Mouse (Mus musculus): ENCODE measurements at regions not wholly inside any gene's neighbourhood (a gene's known extent, or its start where the extent isn't known, plus 50 kb on each side); places are given as distances from the start of the nearest gene placed in this dataset.

DNA sequence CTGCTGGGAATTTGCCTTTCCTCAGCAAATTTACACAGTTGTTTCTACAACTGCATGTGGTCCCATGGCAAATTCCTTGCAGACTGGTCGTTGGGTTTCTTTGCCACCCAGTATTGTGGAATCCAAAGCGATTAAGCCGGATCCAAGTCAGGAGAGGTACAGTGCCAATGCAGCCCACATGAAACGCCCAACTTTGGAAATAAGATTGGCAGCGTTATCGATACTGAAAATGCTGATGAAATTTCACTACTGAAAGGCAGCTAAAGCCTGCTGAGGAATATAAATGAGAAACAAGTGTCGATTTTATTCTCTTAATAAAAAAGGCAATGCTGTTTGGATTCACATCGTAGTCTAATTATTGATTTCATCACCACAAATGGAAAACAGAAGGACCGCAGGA is 281.1 kb upstream of the Mmadhc start:
- Histone ChIP-seq H3K4me1 (no peaks in the 10 kb centered on the region), H3K4me3 (no peak overlapping the region), H3K36me3 (no peaks in the 10 kb centered on the region), H3K9me3 (replicated peaks) (no peaks in the 10 kb centered on the region), H3K27me3 (ENCODE audit: low read depth, poor library complexity, severe bottlenecking) (no peaks in the 10 kb centered on the region), H3K27ac (replicated peaks) (no peak overlapping the region)
- 91% methylated on average over 9 of the region's 9 CpGs for WGBS
- no peak for DNase-seq (ENCODE audit: low spot score)

DNA sequence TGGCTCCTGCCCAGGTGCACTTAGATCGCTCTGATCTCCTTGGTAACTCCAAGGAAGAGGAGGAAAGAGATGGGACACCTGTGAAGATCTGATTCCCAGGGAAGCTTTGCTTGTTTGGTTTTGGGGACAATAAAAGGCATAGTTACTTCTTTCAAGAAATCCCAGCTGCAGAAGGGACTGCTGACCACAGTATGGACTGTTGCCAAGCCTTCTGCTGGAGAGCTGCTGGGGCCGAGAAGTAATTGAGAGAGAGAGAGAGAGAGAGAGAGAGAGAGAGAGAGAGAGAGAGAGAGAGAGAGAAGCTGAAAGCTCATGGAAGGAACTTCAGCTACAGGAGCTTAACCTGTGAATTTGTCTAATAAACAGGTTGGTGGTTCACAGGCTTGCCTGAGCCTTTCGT is 276.9 kb upstream of the Mmadhc start:
- WGBS, result 88% methylated on average over 3 of the region's 3 CpGs
- Histone ChIP-seq H3K9me3 (replicated peaks) (no peaks in the 10 kb centered on the region), H3K36me3 (no peaks in the 10 kb centered on the region), H3K4me1 (peaks cover 8% of the 10 kb centered on the region), H3K27ac (replicated peaks) (no peak overlapping the region), H3K27me3 (ENCODE audit: low read depth, poor library complexity, severe bottlenecking) (no peaks in the 10 kb centered on the region), H3K4me3 (no peak overlapping the region)
- DNase-seq (ENCODE audit: low spot score), result no peak

DNA sequence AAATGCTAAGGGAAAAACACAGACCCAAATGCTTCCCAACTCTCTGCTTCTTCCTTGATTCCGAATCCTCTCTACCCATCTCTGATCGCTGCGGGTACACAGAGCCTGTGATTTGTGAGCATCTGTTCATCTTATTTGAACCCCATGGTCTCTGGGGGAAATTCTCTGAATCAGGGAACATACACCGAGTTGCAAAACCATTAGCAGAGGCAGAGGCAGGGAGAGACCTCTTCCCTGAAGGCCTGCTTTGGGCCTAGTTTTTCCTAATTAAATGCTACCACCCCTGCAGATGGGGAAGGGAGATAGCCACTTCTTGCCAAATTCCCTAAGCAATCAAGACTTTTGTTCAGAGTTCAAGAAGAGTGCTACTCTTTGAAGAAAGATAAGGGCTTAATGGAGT is 274.4 kb upstream of the Mmadhc start:
- DNase-seq (ENCODE audit: low spot score), result no peak
- Histone ChIP-seq H3K27me3 (ENCODE audit: low read depth, poor library complexity, severe bottlenecking) (no peaks in the 10 kb centered on the region), H3K9me3 (replicated peaks) (no peaks in the 10 kb centered on the region), H3K4me1 (peaks cover 8% of the 10 kb centered on the region), H3K36me3 (no peaks in the 10 kb centered on the region), H3K27ac (replicated peaks) (no peak overlapping the region), H3K4me3 (no peak overlapping the region)
- WGBS, result 86% methylated on average over 4 of the region's 4 CpGs

DNA sequence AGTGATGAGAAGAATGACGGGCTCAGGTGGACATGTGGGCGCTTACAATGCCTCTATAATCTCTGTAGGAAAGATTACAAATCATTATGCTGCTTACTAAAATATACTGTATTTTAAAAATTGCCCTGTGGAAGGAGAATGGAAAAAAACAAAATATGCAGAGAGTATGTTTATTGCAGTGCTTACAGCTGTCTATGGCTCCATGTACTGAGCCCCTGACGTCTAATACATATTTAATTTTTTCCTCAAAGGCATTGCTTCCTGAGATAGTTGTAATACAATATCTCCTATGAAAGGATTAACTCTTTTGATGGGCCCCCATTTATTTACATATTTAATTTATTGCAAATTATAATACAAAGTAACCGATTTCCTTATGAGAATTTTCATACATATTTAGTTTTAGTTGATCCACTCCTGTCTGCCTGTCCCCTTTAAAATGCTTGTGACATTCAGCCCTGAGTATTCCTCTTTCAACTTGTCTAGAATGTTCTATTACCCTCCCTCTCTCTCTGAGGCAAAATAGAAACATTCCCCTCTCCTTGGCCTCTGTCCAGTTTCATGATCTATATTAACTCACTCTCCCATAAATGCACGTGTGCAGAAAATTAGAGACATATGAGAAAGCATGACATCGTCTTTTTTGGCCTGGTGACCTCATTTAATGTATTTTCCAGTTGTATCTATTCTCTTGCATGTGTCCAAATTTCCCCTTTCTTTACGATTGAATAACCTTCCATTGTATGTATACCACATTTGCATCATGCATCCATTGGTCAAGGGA is 273.1 kb upstream of the Mmadhc start:
- H3K9me3 ChIP-seq (replicated peaks), result no peaks in the 10 kb centered on the region
- H3K27me3 ChIP-seq (ENCODE audit: low read depth, poor library complexity, severe bottlenecking), result no peaks in the 10 kb centered on the region
- H3K27ac ChIP-seq (replicated peaks), result no peak overlapping the region
- no peak overlapping the region for H3K4me3 ChIP-seq
- WGBS, result 89% methylated on average over 7 of the region's 7 CpGs
- peaks cover 10% of the 10 kb centered on the region for H3K4me1 ChIP-seq
- H3K36me3 ChIP-seq, result no peaks in the 10 kb centered on the region
- no peak for DNase-seq (ENCODE audit: low spot score)

DNA sequence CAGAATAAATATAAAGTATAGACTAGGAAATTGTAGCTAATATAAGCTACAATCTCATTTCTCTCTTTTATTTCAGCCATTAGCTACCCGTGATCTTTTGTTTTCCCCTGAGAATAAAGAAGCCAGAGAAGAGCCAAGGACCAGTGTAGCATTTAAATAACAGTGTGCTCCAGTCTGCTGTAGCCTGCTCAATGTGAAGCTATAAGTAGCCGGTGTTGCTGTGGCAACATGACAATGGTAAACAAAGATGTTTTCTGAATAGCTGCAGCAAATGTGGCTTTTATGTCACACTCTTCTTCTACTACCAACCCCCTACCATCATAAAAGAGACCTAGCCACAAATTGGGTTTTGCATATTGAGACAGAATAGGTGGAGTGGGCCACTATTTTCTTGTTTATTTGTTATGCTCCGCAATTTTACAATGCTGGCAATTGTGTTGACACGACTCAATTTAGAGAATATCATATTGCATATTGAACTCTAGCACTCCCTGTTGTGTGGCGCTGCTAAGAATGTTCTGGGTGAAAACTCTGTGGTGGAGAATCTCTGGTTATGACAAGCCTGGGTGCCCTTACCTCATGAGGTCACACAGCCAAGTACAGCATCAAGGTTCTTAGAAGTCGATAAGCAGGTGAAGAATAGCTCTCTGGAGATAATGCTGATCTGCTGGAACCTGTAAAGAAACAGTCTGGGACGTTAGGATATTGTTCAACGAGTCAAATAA is 272.3 kb upstream of the Mmadhc start:
- 71% methylated on average over 8 of the region's 8 CpGs for WGBS
- Histone ChIP-seq H3K4me3 (no peak overlapping the region), H3K27me3 (ENCODE audit: low read depth, poor library complexity, severe bottlenecking) (no peaks in the 10 kb centered on the region), H3K4me1 (peaks cover 12% of the 10 kb centered on the region), H3K27ac (replicated peaks) (no peak overlapping the region), H3K36me3 (no peaks in the 10 kb centered on the region), H3K9me3 (replicated peaks) (no peaks in the 10 kb centered on the region)
- DNase-seq (ENCODE audit: low spot score), result no peak

DNA sequence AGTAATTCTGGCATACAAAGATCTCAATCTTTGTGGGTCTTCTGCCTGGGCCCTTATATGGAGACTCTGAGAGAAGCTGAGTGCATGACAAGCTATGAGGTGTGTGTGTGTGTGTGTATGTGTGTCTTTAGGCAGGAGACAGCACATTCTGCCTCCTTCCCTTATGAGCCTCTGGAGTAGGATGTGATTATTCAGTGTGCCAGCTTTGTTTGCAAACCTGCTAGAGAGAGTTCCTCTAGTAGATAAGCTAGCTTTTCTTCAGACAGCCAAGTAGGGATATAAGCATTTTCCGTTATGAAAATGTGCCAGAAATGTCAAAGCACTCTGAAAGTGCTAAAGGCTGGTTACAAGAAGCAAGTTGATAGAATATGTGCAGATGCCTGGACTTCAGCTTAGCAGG is 270.9 kb upstream of the Mmadhc start:
- Histone ChIP-seq H3K27ac (replicated peaks) (no peak overlapping the region), H3K9me3 (replicated peaks) (no peaks in the 10 kb centered on the region), H3K4me1 (peaks cover 12% of the 10 kb centered on the region), H3K4me3 (no peak overlapping the region), H3K27me3 (ENCODE audit: low read depth, poor library complexity, severe bottlenecking) (no peaks in the 10 kb centered on the region), H3K36me3 (no peaks in the 10 kb centered on the region)
- 82% methylated on average over 1 of the region's 1 CpGs for WGBS
- DNase-seq (ENCODE audit: low spot score), result no peak

DNA sequence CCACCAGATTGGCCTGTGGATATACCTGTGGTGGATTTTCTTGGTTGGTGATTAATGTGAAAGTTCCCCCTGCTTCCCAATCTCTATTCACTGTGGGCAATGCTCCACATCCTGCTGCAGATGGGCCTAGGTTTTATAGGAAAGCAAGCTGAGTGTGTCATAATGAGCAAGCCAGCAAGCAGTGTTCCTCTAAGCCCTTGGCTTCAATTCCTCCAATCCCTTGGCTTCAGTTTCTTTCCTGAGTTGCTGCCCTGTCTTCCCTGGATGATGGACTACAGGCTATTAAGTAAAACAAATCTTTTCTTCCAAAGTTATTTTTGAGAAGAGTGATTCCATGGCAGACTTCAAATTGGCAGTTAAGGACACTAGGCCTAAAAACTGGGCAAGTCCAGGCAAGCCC is 257.4 kb upstream of the Mmadhc start:
- H3K4me3 ChIP-seq, result no peak overlapping the region

DNA sequence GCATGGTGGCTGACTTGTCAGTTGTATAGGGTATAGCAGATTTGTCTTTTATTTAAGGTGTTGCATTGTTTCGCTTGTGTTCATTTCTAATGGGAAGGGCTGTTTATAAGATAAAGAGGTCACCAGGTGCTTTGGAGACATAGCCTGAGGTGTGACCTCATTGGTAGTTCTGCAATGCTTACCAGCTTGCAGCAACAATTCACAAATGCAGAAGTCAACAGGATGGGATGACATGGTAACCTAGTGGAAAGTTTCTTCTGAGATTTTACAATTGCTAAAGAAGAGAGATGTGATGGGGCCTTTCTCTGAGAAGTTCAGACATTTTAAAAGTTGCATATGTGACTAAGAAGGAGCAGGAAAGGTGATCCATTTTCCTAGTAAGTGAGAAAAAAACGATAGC is 255.8 kb upstream of the Mmadhc start:
- Histone ChIP-seq H3K4me3 (no peak overlapping the region), H3K27ac (replicated peaks) (no peak overlapping the region), H3K36me3 (no peaks in the 10 kb centered on the region), H3K4me1 (peaks cover 13% of the 10 kb centered on the region), H3K27me3 (ENCODE audit: low read depth, poor library complexity, severe bottlenecking) (no peaks in the 10 kb centered on the region), H3K9me3 (replicated peaks) (no peaks in the 10 kb centered on the region)
- WGBS, result 89% methylated on average over 2 of the region's 2 CpGs
- DNase-seq (ENCODE audit: low spot score), result no peak

More for the DNA sequence above, 257.4 kb upstream of the Mmadhc start:
- Histone ChIP-seq H3K9me3 (replicated peaks) (no peaks in the 10 kb centered on the region), H3K4me1 (peaks cover 13% of the 10 kb centered on the region), H3K27ac (replicated peaks) (no peak overlapping the region; the same call in 1 of the 2 replicates), H3K27me3 (ENCODE audit: low read depth, poor library complexity, severe bottlenecking) (no peaks in the 10 kb centered on the region), H3K36me3 (no peaks in the 10 kb centered on the region)
- no peak for DNase-seq (ENCODE audit: low spot score)

DNA sequence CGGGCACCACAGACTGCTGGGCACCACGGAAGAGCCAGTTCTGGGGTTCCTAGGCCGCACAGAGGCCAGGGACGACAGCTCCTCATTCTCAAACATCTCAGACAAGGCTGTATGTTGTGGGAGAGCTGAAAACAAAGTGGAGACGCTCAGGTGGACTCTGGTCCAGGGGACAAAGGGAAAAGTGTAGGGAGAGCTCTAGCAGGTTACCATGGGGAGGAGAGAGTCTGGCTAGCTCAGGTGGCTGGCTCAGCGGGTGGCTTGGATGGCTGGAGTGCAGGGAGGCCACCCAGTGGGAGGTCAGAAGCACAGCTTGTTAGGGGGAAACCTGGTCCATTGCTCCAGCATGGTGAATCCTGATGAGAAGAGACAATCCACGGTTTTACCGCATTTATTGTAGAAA is 253.3 kb upstream of the Mmadhc start:
- Histone ChIP-seq H3K9me3 (replicated peaks) (no peaks in the 10 kb centered on the region), H3K36me3 (no peaks in the 10 kb centered on the region), H3K27me3 (ENCODE audit: low read depth, poor library complexity, severe bottlenecking) (no peaks in the 10 kb centered on the region), H3K4me1 (peaks cover 13% of the 10 kb centered on the region), H3K27ac (replicated peaks) (peak overlapping the region; percentile 59; the same call in 1 of the 2 replicates), H3K4me3 (no peak overlapping the region)
- WGBS, result 68% methylated on average over 8 of the region's 8 CpGs
- DNase-seq (ENCODE audit: low spot score), result no peak

DNA sequence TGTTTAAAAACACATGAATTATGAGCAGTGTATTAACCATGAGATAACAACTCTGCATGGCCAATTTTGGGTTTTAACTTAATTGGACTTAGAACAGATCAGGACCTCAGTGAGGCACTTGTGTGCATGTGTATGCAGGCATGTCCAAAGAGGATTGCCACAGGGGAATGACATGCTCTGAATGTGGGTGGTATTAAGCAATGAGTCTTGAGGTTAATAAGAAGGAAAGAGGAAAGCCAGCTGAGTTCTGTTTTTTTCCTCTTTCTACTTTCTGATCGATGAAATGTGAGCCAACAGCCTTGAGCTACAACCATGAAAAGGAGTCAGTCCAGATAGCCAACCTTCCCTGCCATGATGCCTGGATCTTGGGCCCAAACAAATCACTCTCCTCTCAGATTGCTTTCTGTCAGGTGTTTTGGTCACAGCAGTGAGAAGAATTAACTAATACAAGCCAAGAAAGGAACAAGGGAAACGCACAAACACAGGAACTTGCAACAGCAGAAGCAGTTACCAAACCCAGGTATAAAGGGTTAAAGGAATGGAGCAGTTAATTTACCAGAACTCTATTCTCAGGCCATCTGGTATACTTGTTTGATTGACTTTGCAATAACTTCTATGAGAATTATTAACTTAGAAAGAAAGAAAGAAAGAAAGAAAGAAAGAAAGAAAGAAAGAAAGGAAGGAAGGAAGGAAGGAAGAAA is 243.3 kb upstream of the Mmadhc start:
- Histone ChIP-seq H3K9me3 (replicated peaks) (no peaks in the 10 kb centered on the region), H3K27me3 (ENCODE audit: low read depth, poor library complexity, severe bottlenecking) (no peaks in the 10 kb centered on the region), H3K36me3 (no peaks in the 10 kb centered on the region), H3K4me1 (no peaks in the 10 kb centered on the region), H3K4me3 (no peak overlapping the region), H3K27ac (replicated peaks) (no peak overlapping the region)
- 91% methylated on average over 2 of the region's 2 CpGs for WGBS
- no peak for DNase-seq (ENCODE audit: low spot score)

DNA sequence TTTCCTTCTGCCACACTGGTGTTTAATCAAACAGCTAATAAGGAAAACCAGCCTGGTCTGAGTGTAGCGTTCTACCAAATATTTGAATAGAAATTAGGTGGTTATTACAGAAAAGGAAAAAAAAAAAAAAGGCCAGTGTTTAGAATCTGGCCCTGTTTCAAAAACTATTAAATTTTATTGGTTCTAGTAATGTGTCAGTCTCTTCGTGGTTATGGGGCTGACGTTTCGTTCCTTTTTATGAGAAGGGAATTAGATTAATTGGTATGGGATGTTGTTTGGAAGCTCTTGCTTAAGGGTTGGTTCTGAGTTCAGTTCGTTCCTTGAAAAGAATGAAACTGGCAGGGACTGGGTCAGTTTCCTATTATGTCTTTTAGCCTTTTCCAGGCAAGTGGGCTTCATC is 241.5 kb upstream of the Mmadhc start:
- no peaks in the 10 kb centered on the region for H3K27me3 ChIP-seq (ENCODE audit: low read depth, poor library complexity, severe bottlenecking)
- H3K36me3 ChIP-seq, result no peaks in the 10 kb centered on the region
- 91% methylated on average over 5 of the region's 5 CpGs for WGBS
- no peaks in the 10 kb centered on the region for H3K4me1 ChIP-seq
- H3K27ac ChIP-seq (replicated peaks), result no peak overlapping the region
- H3K9me3 ChIP-seq (replicated peaks), result no peaks in the 10 kb centered on the region
- no peak overlapping the region for H3K4me3 ChIP-seq
- DNase-seq (ENCODE audit: low spot score), result no peak

DNA sequence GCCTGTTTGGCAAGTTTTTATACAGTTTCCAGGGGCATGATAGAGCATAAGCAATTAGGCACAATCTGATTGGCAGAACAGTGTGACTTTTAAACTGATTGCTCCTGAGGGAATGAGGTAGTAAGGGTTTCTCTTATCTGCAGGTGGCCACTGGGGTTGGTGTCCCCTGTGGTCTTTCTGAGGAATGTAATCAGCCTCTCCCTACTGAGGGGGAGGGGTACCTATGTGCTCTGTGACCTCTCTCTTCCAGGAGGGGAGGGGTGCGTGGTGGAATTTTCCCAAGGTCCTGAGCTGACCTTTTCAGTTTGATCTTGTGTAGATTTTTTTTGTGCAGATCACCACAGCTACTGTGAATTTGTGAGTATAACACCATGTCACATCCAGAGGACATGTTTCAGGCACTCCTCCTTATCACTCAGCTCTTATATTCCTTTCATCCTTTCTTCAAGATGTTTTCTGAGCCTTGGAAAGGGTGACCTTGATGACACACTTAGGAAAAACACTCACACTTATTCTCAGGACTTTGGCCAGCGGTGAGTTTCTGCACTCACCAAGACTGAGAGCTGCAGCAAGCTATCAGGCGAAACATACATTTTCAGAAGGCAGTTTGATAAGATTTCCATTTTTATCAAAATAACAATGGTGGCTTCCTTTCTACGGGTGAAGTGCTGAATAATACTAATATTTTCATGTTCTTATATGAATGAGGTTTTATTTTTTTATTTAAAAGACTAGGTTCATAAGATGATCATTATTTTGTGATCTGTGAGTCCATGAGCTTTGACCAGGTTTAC is 238.7 kb upstream of the Mmadhc start:
- no peak overlapping the region for H3K4me3 ChIP-seq
- WGBS, result 86% methylated on average over 4 of the region's 4 CpGs

More for the DNA sequence above, 238.7 kb upstream of the Mmadhc start:
- Histone ChIP-seq H3K4me1 (no peaks in the 10 kb centered on the region), H3K9me3 (replicated peaks) (no peaks in the 10 kb centered on the region), H3K27ac (replicated peaks) (no peak overlapping the region), H3K27me3 (ENCODE audit: low read depth, poor library complexity, severe bottlenecking) (no peaks in the 10 kb centered on the region), H3K36me3 (no peaks in the 10 kb centered on the region)
- DNase-seq (ENCODE audit: low spot score), result no peak
